Mouse (Mus musculus): ENCODE data around the gene Lsp1. TPM values are rescaled to one million over a fixed set of nuclear protein-coding genes. Genes with fewer than 3 reads are reported as not detected.

Lsp1 gene
- polyA plus RNA-seq (2014; fragmentation: Nextera tagmentation; extraction: Ambion mirVana), result 5.8 and 5.9 TPM in 2 replicates

- no peaks in the 10 kb centered on the region for H3K27me3 ChIP-seq (replicated peaks; ENCODE audit: control insufficient read depth, insufficient read depth, low read length)
- no peak within 1 kb of the TSS for H3K9ac ChIP-seq (ENCODE audit: low read length)
- 96% methylated on average over 7 of the region's 7 CpGs for WGBS
- no peaks in the 10 kb centered on the region for H3K36me3 ChIP-seq (ENCODE audit: control insufficient read depth, insufficient read depth, low read length)
- no peaks in the 10 kb centered on the region for H3K9me3 ChIP-seq (replicated peaks; ENCODE audit: control insufficient read depth, low read length)
- ATAC-seq, result no peak
- no peak within 1 kb of the TSS for H3K27ac ChIP-seq (ENCODE audit: low read depth, low read length)
- no peak within 1 kb of the TSS for H3K4me3 ChIP-seq (ENCODE audit: low read depth, low read length)
- H3K4me1 ChIP-seq (ENCODE audit: control insufficient read depth, insufficient read depth, low read length), result peaks cover 13% of the 10 kb centered on the region
- no peak within 1 kb of the TSS for H3K4me2 ChIP-seq (ENCODE audit: low read length)
- DNase-seq (ENCODE audit: low spot score), result no peak
These were observed at the start of gene Lsp1 for GRCm38 (mm10) chr7:142460636-142461077. Lsp1 (plus strand) TSS chr7:142460809.

- H3K9me3 ChIP-seq (replicated peaks; ENCODE audit: control insufficient read depth, low read length), result no peaks in the 10 kb centered on the region; the same call in 1 of the 2 replicates
- no peaks in the 10 kb centered on the region for H3K4me1 ChIP-seq (ENCODE audit: control insufficient read depth, insufficient read depth, low read length)
- DNase-seq (ENCODE audit: low spot score) (no peak), ATAC-seq (no peak)
- no peak overlapping the region for H3K9ac ChIP-seq (ENCODE audit: low read length)
- 93% methylated on average over 6 of the region's 6 CpGs for WGBS
- H3K36me3 ChIP-seq (ENCODE audit: control insufficient read depth, insufficient read depth, low read length), result no peaks in the 10 kb centered on the region
- H3K27ac ChIP-seq (ENCODE audit: low read depth, low read length), result no peak overlapping the region
- H3K27me3 ChIP-seq (replicated peaks; ENCODE audit: control insufficient read depth, insufficient read depth, low read length), result no peaks in the 10 kb centered on the region
- H3K4me3 ChIP-seq (ENCODE audit: low read depth, low read length), result no peak overlapping the region
- H3K4me2 ChIP-seq (ENCODE audit: low read length), result no peak overlapping the region
These were observed 47.3 kb upstream of the Lsp1 start for GRCm38 (mm10) chr7:142413285-142413684.

DNA sequence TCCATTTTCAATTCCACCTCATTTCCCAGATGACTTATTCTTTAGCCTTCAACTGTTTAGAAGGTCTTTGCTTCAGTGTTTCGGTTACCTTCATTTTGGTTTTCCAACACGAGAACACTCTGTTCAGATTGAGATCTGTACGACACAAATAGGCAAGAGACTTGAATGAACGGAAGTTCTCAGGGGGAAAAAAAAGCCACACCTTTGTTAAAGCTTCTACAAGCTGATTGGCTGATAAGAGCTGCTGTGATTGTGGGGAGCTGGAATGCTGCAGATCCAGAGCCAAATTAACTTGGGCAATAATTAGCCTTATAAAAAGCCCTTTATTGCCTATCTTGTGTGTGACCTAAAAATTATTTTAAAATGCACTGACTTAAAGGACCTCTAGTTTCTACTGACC, 45.3 kb upstream of the Lsp1 start:
- H3K27ac ChIP-seq (ENCODE audit: low read depth, low read length), result no peak overlapping the region
- H3K4me2 ChIP-seq (ENCODE audit: low read length), result no peak overlapping the region
- H3K36me3 ChIP-seq (ENCODE audit: control insufficient read depth, insufficient read depth, low read length), result no peaks in the 10 kb centered on the region
- H3K4me1 ChIP-seq (ENCODE audit: control insufficient read depth, insufficient read depth, low read length), result no peaks in the 10 kb centered on the region
- H3K4me3 ChIP-seq (ENCODE audit: low read depth, low read length), result no peak overlapping the region
- no peak overlapping the region for H3K9ac ChIP-seq (ENCODE audit: low read length)
- DNase-seq (ENCODE audit: low spot score) (no peak), ATAC-seq (no peak)
- 39% methylated on average over 4 of the region's 4 CpGs for WGBS
- H3K9me3 ChIP-seq (replicated peaks; ENCODE audit: control insufficient read depth, low read length), result no peaks in the 10 kb centered on the region; the same call in 1 of the 2 replicates
- no peaks in the 10 kb centered on the region for H3K27me3 ChIP-seq (replicated peaks; ENCODE audit: control insufficient read depth, insufficient read depth, low read length)

GRCm38 (mm10) chr7:142416225-142416624, 44.4 kb upstream of the Lsp1 start:
- no peak overlapping the region for H3K27ac ChIP-seq (ENCODE audit: low read depth, low read length)
- no peak overlapping the region for H3K4me3 ChIP-seq (ENCODE audit: low read depth, low read length)
- no peaks in the 10 kb centered on the region for H3K27me3 ChIP-seq (replicated peaks; ENCODE audit: control insufficient read depth, insufficient read depth, low read length)
- no peaks in the 10 kb centered on the region for H3K36me3 ChIP-seq (ENCODE audit: control insufficient read depth, insufficient read depth, low read length)
- no peak for DNase-seq (ENCODE audit: low spot score)
- WGBS, result 79% methylated on average over 3 of the region's 3 CpGs
- no peak overlapping the region for H3K9ac ChIP-seq (ENCODE audit: low read length)
- H3K4me2 ChIP-seq (ENCODE audit: low read length), result no peak overlapping the region
- H3K9me3 ChIP-seq (replicated peaks; ENCODE audit: control insufficient read depth, low read length), result no peaks in the 10 kb centered on the region; the same call in 1 of the 2 replicates
- no peaks in the 10 kb centered on the region for H3K4me1 ChIP-seq (ENCODE audit: control insufficient read depth, insufficient read depth, low read length)
- ATAC-seq, result no peak

DNA sequence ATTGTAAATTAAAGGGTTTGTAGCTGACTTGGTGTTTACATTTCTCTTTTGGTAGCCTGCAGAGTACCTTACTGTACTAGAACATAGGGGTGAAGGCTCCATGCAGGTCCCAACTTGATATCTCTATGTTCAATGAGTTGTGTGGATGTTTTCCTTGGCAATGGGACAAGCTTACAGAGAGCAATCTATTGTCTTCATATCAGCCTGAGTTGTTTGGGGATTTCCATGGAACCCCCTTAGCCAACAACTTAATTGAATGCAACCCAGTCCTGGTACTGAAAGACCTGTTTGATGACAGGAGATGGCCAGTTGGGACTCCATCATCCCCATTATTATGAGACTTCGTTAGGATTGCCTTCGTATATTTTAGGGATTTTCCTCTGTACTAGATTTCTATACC, 42.6 kb upstream of the Lsp1 start:
- no peak overlapping the region for H3K27ac ChIP-seq (ENCODE audit: low read depth, low read length)
- WGBS, result 89% methylated on average over 2 of the region's 2 CpGs
- no peak overlapping the region for H3K4me3 ChIP-seq (ENCODE audit: low read depth, low read length)
- H3K9ac ChIP-seq (ENCODE audit: low read length), result no peak overlapping the region
- no peak overlapping the region for H3K4me2 ChIP-seq (ENCODE audit: low read length)
- ATAC-seq (no peak), DNase-seq (ENCODE audit: low spot score) (no peak)
- H3K9me3 ChIP-seq (replicated peaks; ENCODE audit: control insufficient read depth, low read length), result no peaks in the 10 kb centered on the region; the same call in 1 of the 2 replicates
- no peaks in the 10 kb centered on the region for H3K27me3 ChIP-seq (replicated peaks; ENCODE audit: control insufficient read depth, insufficient read depth, low read length)
- no peaks in the 10 kb centered on the region for H3K36me3 ChIP-seq (ENCODE audit: control insufficient read depth, insufficient read depth, low read length)
- H3K4me1 ChIP-seq (ENCODE audit: control insufficient read depth, insufficient read depth, low read length), result no peaks in the 10 kb centered on the region

DNA sequence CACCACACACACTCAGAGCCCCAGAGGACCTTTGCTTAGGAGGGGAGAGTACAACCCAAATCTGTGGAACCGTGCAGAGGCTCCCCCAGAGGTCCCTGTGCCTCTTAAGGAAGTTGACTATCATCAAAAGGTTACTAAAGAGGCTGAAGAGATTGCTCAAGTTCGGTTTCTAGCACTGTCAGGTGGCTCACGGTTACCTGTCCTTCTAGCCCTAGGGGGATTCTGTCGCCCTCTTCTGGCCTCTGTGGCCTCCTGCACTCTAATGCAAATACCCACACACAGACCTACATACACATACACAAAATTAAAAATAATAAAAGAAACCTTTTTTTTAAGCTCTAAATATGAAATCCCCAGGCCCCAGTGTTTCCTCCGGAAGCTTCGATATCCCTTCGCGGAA, 41.9 kb upstream of the Lsp1 start:
- no peaks in the 10 kb centered on the region for H3K27me3 ChIP-seq (replicated peaks; ENCODE audit: control insufficient read depth, insufficient read depth, low read length)
- no peak for ATAC-seq
- WGBS, result 92% methylated on average over 8 of the region's 8 CpGs

GRCm38 (mm10) chr7:142419887-142420286, 40.7 kb upstream of the Lsp1 start:
- no peaks in the 10 kb centered on the region; the same call in 1 of the 2 replicates for H3K9me3 ChIP-seq (replicated peaks; ENCODE audit: control insufficient read depth, low read length)
- no peak overlapping the region for H3K4me3 ChIP-seq (ENCODE audit: low read depth, low read length)
- H3K4me2 ChIP-seq (ENCODE audit: low read length), result no peak overlapping the region
- no peaks in the 10 kb centered on the region for H3K27me3 ChIP-seq (replicated peaks; ENCODE audit: control insufficient read depth, insufficient read depth, low read length)
- H3K27ac ChIP-seq (ENCODE audit: low read depth, low read length), result no peak overlapping the region
- H3K36me3 ChIP-seq (ENCODE audit: control insufficient read depth, insufficient read depth, low read length), result no peaks in the 10 kb centered on the region
- no peak for DNase-seq (ENCODE audit: low spot score)
- 81% methylated on average over 5 of the region's 5 CpGs for WGBS
- H3K4me1 ChIP-seq (ENCODE audit: control insufficient read depth, insufficient read depth, low read length), result no peaks in the 10 kb centered on the region
- no peak overlapping the region for H3K9ac ChIP-seq (ENCODE audit: low read length)
- ATAC-seq, result no peak

More for the DNA sequence above, 41.9 kb upstream of the Lsp1 start:
- Histone ChIP-seq H3K4me1 (ENCODE audit: control insufficient read depth, insufficient read depth, low read length) (no peaks in the 10 kb centered on the region), H3K27ac (ENCODE audit: low read depth, low read length) (no peak overlapping the region), H3K9me3 (replicated peaks; ENCODE audit: control insufficient read depth, low read length) (no peaks in the 10 kb centered on the region; the same call in 1 of the 2 replicates), H3K36me3 (ENCODE audit: control insufficient read depth, insufficient read depth, low read length) (no peaks in the 10 kb centered on the region), H3K9ac (ENCODE audit: low read length) (no peak overlapping the region), H3K4me2 (ENCODE audit: low read length) (no peak overlapping the region), H3K4me3 (ENCODE audit: low read depth, low read length) (no peak overlapping the region)
- DNase-seq (ENCODE audit: low spot score), result no peak

GRCm38 (mm10) chr7:142421826-142422225, 38.8 kb upstream of the Lsp1 start:
- 72% methylated on average over 2 of the region's 2 CpGs for WGBS

GRCm38 (mm10) chr7:142425641-142426213, 34.9 kb upstream of the Lsp1 start:
- no peak overlapping the region for H3K4me3 ChIP-seq (ENCODE audit: low read depth, low read length)
- H3K9me3 ChIP-seq (replicated peaks; ENCODE audit: control insufficient read depth, low read length), result no peaks in the 10 kb centered on the region
- 58% methylated on average over 11 of the region's 11 CpGs for WGBS
- H3K4me2 ChIP-seq (ENCODE audit: low read length), result no peak overlapping the region
- H3K9ac ChIP-seq (ENCODE audit: low read length), result no peak overlapping the region
- no peaks in the 10 kb centered on the region for H3K36me3 ChIP-seq (ENCODE audit: control insufficient read depth, insufficient read depth, low read length)
- H3K27me3 ChIP-seq (replicated peaks; ENCODE audit: control insufficient read depth, insufficient read depth, low read length), result no peaks in the 10 kb centered on the region
- peaks cover 9% of the 10 kb centered on the region for H3K4me1 ChIP-seq (ENCODE audit: control insufficient read depth, insufficient read depth, low read length)
- no peak overlapping the region for H3K27ac ChIP-seq (ENCODE audit: low read depth, low read length)
- no peak for ATAC-seq
- no peak for DNase-seq (ENCODE audit: low spot score)

More at GRCm38 (mm10) chr7:142421826-142422225, 38.8 kb upstream of the Lsp1 start:
- Histone ChIP-seq H3K9ac (ENCODE audit: low read length) (no peak overlapping the region), H3K4me2 (ENCODE audit: low read length) (no peak overlapping the region), H3K4me3 (ENCODE audit: low read depth, low read length) (no peak overlapping the region), H3K27me3 (replicated peaks; ENCODE audit: control insufficient read depth, insufficient read depth, low read length) (no peaks in the 10 kb centered on the region), H3K9me3 (replicated peaks; ENCODE audit: control insufficient read depth, low read length) (no peaks in the 10 kb centered on the region; the same call in 1 of the 2 replicates), H3K36me3 (ENCODE audit: control insufficient read depth, insufficient read depth, low read length) (no peaks in the 10 kb centered on the region), H3K27ac (ENCODE audit: low read depth, low read length) (no peak overlapping the region), H3K4me1 (ENCODE audit: control insufficient read depth, insufficient read depth, low read length) (no peaks in the 10 kb centered on the region)
- DNase-seq (ENCODE audit: low spot score) (no peak), ATAC-seq (no peak)
